Mouse (Mus musculus): Measurements from ENCODE around the gene Nop2. TPM values are rescaled to one million over a fixed set of nuclear protein-coding genes. Genes with fewer than 3 reads are reported as not detected.
"Not testable (repeated sequence)": the region's sequence is repeated elsewhere in the genome, so short reads cannot be mapped to it uniquely, and the experiment has no call there.

Nop2 gene
- total RNA-seq, 1 experiment from 2014 or later, result 23.2 TPM

DNA sequence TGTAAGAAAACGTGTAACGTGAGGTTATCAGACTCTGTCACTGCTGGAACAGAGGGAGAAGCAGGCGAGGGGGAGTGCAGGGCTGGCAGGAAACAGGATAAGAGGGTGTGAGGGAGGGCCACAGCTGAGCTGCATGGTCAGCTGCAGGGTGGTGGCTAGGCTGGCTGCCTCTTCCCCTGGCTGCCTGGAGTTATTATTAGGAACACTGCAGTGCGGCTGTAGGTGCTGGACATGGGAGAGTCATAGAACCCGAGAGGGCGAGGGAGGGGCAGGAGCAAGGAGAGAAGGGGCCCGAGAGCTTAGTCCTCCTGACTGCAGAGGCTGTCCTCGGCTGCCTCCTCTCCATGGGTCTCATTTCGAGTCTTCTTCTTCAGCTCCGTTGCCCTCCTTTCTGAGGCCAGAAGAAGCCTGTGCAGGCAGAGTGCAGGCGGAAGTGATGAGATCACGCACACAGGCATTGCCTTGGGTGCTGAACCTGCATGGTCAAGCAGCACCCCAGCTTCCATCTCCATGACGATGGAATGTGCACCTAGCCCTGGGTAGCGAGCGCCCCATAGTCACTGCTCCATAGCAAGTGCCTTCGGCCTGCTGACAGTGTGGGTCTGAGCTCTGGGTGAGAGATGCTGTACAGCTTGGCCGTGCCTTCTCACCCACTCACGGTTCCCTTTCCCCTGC lies 16.7 kb downstream of the Nop2 start:
- ATAC-seq (replicated peaks; ENCODE audit: insufficient number of reproducible peaks, low FRiP score, low TSS enrichment, poor library complexity, severe bottlenecking), result no peak

DNA sequence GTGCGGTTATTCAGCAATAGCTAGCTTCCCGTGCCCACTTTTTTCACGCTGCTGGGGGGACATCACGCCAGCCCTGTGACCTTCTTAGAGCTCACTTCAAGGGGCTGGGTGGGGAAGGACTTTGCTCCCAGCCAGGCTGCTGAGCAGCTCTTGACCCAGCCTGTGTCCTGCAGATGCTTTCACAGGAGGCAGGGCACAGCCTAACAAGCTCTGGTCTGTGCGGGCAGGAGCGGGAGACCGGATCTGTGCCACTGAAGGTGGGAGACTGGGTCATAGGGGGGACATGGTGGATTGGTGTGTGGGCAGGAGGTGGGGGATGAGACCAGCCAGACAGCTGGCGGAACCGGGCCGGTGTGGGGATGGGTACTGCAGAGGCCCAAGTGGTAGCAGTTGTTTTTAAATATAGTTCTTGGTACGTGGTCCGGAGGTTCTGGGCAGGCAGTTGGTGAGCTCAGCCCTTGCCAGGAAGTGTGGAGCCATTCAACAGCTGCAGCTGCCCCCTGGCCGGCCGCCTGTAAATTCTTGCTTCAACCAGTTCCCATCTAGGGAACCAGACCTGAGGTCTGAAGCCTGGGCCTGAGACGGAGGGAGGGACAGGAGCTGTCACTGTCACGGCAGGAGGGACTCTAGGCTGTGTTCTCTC lies 17.3 kb downstream of the Nop2 start:
- no peak for ATAC-seq (replicated peaks; ENCODE audit: insufficient number of reproducible peaks, low FRiP score, low TSS enrichment, poor library complexity, severe bottlenecking)

- ATAC-seq (replicated peaks; ENCODE audit: insufficient number of reproducible peaks, low FRiP score, low TSS enrichment, poor library complexity, severe bottlenecking), result no peak
Measured at GRCm38 (mm10) chr6:125149569-125149950, 17.9 kb downstream of the Nop2 start.

GRCm38 (mm10) chr6:125152212-125153017 lies 20.7 kb downstream of the Nop2 start:
- ATAC-seq (replicated peaks; ENCODE audit: insufficient number of reproducible peaks, low FRiP score, low TSS enrichment, poor library complexity, severe bottlenecking), result 0 out of 2 replicates have a peak, but pooled peaks have one; percentile 23

DNA sequence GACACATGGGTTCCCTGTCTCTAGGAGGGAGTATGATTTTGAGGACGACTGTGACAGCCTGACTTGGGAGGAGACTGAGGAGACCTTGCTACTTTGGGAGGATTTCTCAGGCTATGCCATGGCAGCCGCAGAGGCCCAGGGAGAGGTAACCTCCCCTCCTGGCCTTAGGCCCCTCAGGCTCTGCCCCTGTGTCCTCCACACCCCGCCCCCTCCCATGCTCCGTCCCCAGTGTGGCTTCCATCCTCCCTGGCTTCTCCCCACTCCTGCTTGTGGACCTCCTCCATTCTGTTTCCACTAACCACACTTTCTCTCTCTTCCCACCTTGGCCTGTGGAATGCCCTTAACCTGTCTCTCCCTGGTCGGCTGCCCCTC lies 21.3 kb downstream of the Nop2 start:
- ATAC-seq (replicated peaks; ENCODE audit: insufficient number of reproducible peaks, low FRiP score, low TSS enrichment, poor library complexity, severe bottlenecking), result no peak

- ATAC-seq (replicated peaks; ENCODE audit: insufficient number of reproducible peaks, low FRiP score, low TSS enrichment, poor library complexity, severe bottlenecking), result no peak
Measured at GRCm38 (mm10) chr6:125153682-125154081, 22.0 kb downstream of the Nop2 start.

- no peak for ATAC-seq (replicated peaks; ENCODE audit: insufficient number of reproducible peaks, low FRiP score, low TSS enrichment, poor library complexity, severe bottlenecking)
Measured at GRCm38 (mm10) chr6:125154550-125154949, 22.8 kb downstream of the Nop2 start.

DNA sequence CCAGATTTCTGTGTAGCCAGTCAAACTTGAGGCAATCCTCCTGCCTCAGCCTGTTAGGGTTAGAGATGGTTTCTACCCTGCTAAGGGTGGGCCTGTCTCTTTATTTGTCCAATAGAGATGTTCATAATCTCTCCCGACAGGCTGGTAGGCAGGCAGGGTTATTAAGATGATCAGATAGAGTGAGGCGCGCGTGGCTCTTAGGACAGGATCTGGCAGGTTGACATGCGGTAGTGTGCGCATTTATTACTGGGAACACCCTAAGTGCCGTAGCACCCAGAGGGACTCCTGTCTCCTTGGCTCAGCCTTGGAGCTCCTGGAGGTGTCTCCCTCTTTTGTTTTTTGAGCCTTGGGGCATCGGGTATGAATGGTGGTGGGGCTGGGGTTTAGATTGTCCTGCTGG lies 23.6 kb downstream of the Nop2 start:
- no peak for ATAC-seq (replicated peaks; ENCODE audit: insufficient number of reproducible peaks, low FRiP score, low TSS enrichment, poor library complexity, severe bottlenecking)

- ATAC-seq (replicated peaks; ENCODE audit: insufficient number of reproducible peaks, low FRiP score, low TSS enrichment, poor library complexity, severe bottlenecking), result no peak
Measured at GRCm38 (mm10) chr6:125156491-125156890, 24.8 kb downstream of the Nop2 start.

GRCm38 (mm10) chr6:125156903-125157614 lies 25.4 kb downstream of the Nop2 start:
- no peak for ATAC-seq (replicated peaks; ENCODE audit: insufficient number of reproducible peaks, low FRiP score, low TSS enrichment, poor library complexity, severe bottlenecking)

DNA sequence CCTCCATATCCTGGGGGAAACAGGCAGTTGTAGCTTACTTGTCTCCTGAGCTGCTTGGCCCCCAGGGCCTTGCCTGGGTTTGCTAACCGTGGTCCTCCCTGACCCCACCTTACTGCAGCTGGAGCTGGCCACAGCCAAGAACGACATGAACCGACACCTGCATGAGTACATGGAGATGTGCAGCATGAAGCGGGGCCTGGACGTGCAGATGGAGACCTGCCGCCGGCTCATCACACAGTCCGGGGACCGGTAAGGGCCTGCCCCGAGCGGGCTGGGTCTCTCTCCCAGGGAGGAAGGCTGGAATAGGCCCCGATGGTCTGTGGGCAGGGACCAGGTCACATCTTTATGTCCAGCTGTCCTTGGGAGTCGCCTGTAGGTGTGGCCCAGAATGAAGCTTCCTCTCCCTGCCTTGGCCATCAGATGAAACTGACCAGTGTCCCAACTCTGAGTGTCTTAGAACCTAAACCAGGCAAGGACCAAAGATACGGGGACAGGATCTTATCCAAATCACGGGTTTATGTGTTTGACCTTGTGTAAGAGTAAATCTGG lies 27.3 kb downstream of the Nop2 start:
- ATAC-seq (replicated peaks; ENCODE audit: insufficient number of reproducible peaks, low FRiP score, low TSS enrichment, poor library complexity, severe bottlenecking), result no peak

DNA sequence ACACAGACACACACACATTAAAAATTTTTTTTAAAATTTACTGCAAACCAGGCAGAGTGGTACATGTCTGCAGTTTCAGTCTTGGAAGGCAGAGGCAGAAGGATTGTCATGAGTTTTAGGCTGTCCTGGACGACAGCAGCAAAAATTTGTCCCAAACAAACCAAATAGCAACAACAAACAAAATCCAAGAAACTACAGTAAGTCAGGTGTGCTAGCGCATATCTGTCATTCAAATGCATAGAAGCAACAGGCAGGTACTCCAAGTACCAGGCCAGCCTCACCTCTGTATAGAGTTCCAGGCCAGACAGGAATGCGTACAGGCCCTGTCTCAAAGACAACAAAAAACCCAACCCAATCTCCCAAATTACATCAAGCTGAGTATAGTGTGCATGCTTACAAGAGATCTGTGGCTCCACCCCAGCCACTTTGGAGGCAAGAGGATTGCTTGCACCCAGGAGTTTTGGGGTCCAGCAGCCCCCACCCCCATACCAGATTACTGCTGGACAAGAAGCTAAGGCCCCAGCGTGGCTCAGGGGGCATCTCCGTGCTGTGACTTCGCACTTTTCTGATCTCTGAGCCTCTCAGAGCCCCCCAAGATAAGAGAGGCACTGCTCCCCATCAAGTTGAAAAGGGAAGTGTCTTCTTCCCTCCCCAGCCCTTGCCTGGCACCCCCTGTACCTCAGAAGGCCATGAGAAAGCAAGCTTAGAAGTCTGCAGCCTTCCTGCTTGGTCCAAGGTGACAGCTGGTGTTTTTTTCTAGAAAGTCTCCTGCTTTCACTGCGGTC lies 28.3 kb downstream of the Nop2 start:
- ATAC-seq (replicated peaks; ENCODE audit: insufficient number of reproducible peaks, low FRiP score, low TSS enrichment, poor library complexity, severe bottlenecking), result no peak

- no peak for ATAC-seq (replicated peaks; ENCODE audit: insufficient number of reproducible peaks, low FRiP score, low TSS enrichment, poor library complexity, severe bottlenecking)
Measured at GRCm38 (mm10) chr6:125160558-125160853, 28.8 kb downstream of the Nop2 start.

GRCm38 (mm10) chr6:125160854-125161760 lies 29.4 kb downstream of the Nop2 start:
- no peak for ATAC-seq (replicated peaks; ENCODE audit: insufficient number of reproducible peaks, low FRiP score, low TSS enrichment, poor library complexity, severe bottlenecking)

GRCm38 (mm10) chr6:125161971-125162370 lies 30.3 kb downstream of the Nop2 start:
- ATAC-seq (replicated peaks; ENCODE audit: insufficient number of reproducible peaks, low FRiP score, low TSS enrichment, poor library complexity, severe bottlenecking), result not testable (repeated sequence)

- ATAC-seq (replicated peaks; ENCODE audit: insufficient number of reproducible peaks, low FRiP score, low TSS enrichment, poor library complexity, severe bottlenecking), result not testable (repeated sequence)
Measured at GRCm38 (mm10) chr6:125162615-125163305, 31.1 kb downstream of the Nop2 start.
